Mouse (Mus musculus): ENCODE measurements around the gene Il25. TPM values are rescaled to one million over a fixed set of nuclear protein-coding genes. Genes with fewer than 3 reads are reported as not detected.

Gene Il25
- polyA plus RNA-seq, 1 experiment from 2014 or later: 1.6 TPM

GRCm38 (mm10) chr14:54912109-54912850 lies 20.2 kb upstream of the Il25 start:
- Histone ChIP-seq H3K4me2 (peak overlapping the region; percentile 96), H3K9me3 (no peaks in the 10 kb centered on the region), H3K4me3 (peak overlapping the region; percentile 87), H3K9ac (peak overlapping the region; percentile 99), H3K27me3 (no peaks in the 10 kb centered on the region), H3K4me1 (replicated peaks) (peaks cover 60% of the 10 kb centered on the region), H3K36me3 (peaks cover 44% of the 10 kb centered on the region), H3K27ac (replicated peaks) (peak overlapping the region; percentile 94)
- peak; percentile 79 for ATAC-seq (ENCODE audit: low read depth)
- WGBS: 3% methylated on average over 62 of the region's 69 CpGs

GRCm38 (mm10) chr14:54912886-54913285 lies 19.6 kb upstream of the Il25 start, which contains the start of gene Slc22a17:
Slc22a17 (minus strand) TSS chr14:54913132.
- H3K27ac ChIP-seq (replicated peaks): peak within 1 kb of the TSS; percentile 94
- H3K4me2 ChIP-seq: peak within 1 kb of the TSS; percentile 96
- WGBS: 0% methylated on average over 27 of the region's 28 CpGs
- peak; percentile 96 for ATAC-seq (ENCODE audit: low read depth)
- no peaks in the 10 kb centered on the region for H3K9me3 ChIP-seq
- H3K4me3 ChIP-seq: peak within 1 kb of the TSS; percentile 87
- H3K27me3 ChIP-seq: no peaks in the 10 kb centered on the region
- peak within 1 kb of the TSS; percentile 99 for H3K9ac ChIP-seq
- H3K4me1 ChIP-seq (replicated peaks): peaks cover 54% of the 10 kb centered on the region
- peaks cover 43% of the 10 kb centered on the region for H3K36me3 ChIP-seq

- Histone ChIP-seq H3K4me3 (peak overlapping the region; percentile 87), H3K4me2 (peak overlapping the region; percentile 96), H3K4me1 (replicated peaks) (peaks cover 49% of the 10 kb centered on the region), H3K27ac (replicated peaks) (peak overlapping the region; percentile 94), H3K36me3 (peaks cover 39% of the 10 kb centered on the region), H3K9ac (peak overlapping the region; percentile 99), H3K9me3 (no peaks in the 10 kb centered on the region), H3K27me3 (no peaks in the 10 kb centered on the region)
- WGBS: 16% methylated on average over 10 of the region's 10 CpGs
- peak; percentile 12; the same call in 1 of the 2 replicates for ATAC-seq (ENCODE audit: low read depth)
These were observed 19.2 kb upstream of the Il25 start for GRCm38 (mm10) chr14:54913343-54913742.

- ATAC-seq (ENCODE audit: low read depth): no peak
- Histone ChIP-seq H3K9ac (no peak overlapping the region), H3K4me2 (no peak overlapping the region), H3K4me3 (no peak overlapping the region), H3K36me3 (peaks cover 53% of the 10 kb centered on the region), H3K27me3 (no peaks in the 10 kb centered on the region), H3K4me1 (replicated peaks) (peaks cover 17% of the 10 kb centered on the region), H3K27ac (replicated peaks) (no peak overlapping the region), H3K9me3 (peaks cover 12% of the 10 kb centered on the region; the same call in 1 of the 2 replicates)
- WGBS: 93% methylated on average over 16 of the region's 16 CpGs
These were observed 12.3 kb upstream of the Il25 start for GRCm38 (mm10) chr14:54920076-54920685.

- peak overlapping the region; percentile 95 for H3K27ac ChIP-seq (replicated peaks)
- H3K4me1 ChIP-seq (replicated peaks): peaks cover 39% of the 10 kb centered on the region
- H3K36me3 ChIP-seq: peaks cover 24% of the 10 kb centered on the region
- H3K4me2 ChIP-seq: peak overlapping the region; percentile 94
- peak; percentile 29 for ATAC-seq (ENCODE audit: low read depth)
- peak overlapping the region; percentile 87 for H3K9ac ChIP-seq
- 11% methylated on average over 7 of the region's 7 CpGs for WGBS
- H3K9me3 ChIP-seq: peaks cover 12% of the 10 kb centered on the region; the same call in 1 of the 2 replicates
- H3K27me3 ChIP-seq: peaks cover 3% of the 10 kb centered on the region
- H3K4me3 ChIP-seq: peak overlapping the region; percentile 56
These were observed 7.7 kb upstream of the Il25 start for GRCm38 (mm10) chr14:54924641-54925348.

- ATAC-seq (ENCODE audit: low read depth): peak; percentile 67
- Histone ChIP-seq H3K4me2 (peak within 1 kb of the TSS; percentile 94), H3K4me1 (replicated peaks) (peaks cover 47% of the 10 kb centered on the region), H3K36me3 (peaks cover 16% of the 10 kb centered on the region), H3K27me3 (peaks cover 3% of the 10 kb centered on the region), H3K4me3 (peak within 1 kb of the TSS; percentile 56), H3K27ac (replicated peaks) (peak within 1 kb of the TSS; percentile 95), H3K9me3 (peaks cover 10% of the 10 kb centered on the region; the same call in 1 of the 2 replicates), H3K9ac (peak within 1 kb of the TSS; percentile 87)
- WGBS: 2% methylated on average over 49 of the region's 57 CpGs
These were observed 6.8 kb upstream of the Il25 start, which contains the start of gene Efs for GRCm38 (mm10) chr14:54925349-54926342. Efs (minus strand) TSS chr14:54926126.

GRCm38 (mm10) chr14:54926401-54927158 lies 5.9 kb upstream of the Il25 start:
- H3K4me1 ChIP-seq (replicated peaks): peaks cover 48% of the 10 kb centered on the region
- peak; percentile 70 for ATAC-seq (ENCODE audit: low read depth)
- H3K9ac ChIP-seq: peak overlapping the region; percentile 87
- 0 out of 2 replicates have a peak, but pooled peaks cover 1% of the 10 kb centered on the region for H3K9me3 ChIP-seq
- H3K27me3 ChIP-seq: peaks cover 3% of the 10 kb centered on the region
- under 1% methylated on average over 51 of the region's 58 CpGs for WGBS
- H3K4me3 ChIP-seq: peak overlapping the region; percentile 56
- H3K4me2 ChIP-seq: peak overlapping the region; percentile 94
- 0 out of 2 replicates have a peak, but pooled peaks cover 7% of the 10 kb centered on the region for H3K36me3 ChIP-seq
- peak overlapping the region; percentile 95 for H3K27ac ChIP-seq (replicated peaks)

- H3K27me3 ChIP-seq: peaks cover 3% of the 10 kb centered on the region
- WGBS: 12% methylated on average over 7 of the region's 7 CpGs
- H3K27ac ChIP-seq (replicated peaks): peak overlapping the region; percentile 95
- H3K9ac ChIP-seq: peak overlapping the region; percentile 87
- no peaks in the 10 kb centered on the region for H3K9me3 ChIP-seq
- H3K4me1 ChIP-seq (replicated peaks): peaks cover 48% of the 10 kb centered on the region
- H3K4me3 ChIP-seq: peak overlapping the region; percentile 56
- no peak for ATAC-seq (ENCODE audit: low read depth)
- H3K36me3 ChIP-seq: no peaks in the 10 kb centered on the region
- H3K4me2 ChIP-seq: peak overlapping the region; percentile 94
These were observed 5.2 kb upstream of the Il25 start for GRCm38 (mm10) chr14:54927296-54927695.

- peaks cover 3% of the 10 kb centered on the region for H3K27me3 ChIP-seq
- no peak overlapping the region for H3K27ac ChIP-seq (replicated peaks)
- H3K36me3 ChIP-seq: no peaks in the 10 kb centered on the region
- WGBS: 73% methylated on average over 5 of the region's 5 CpGs
- H3K9me3 ChIP-seq: no peaks in the 10 kb centered on the region
- no peak overlapping the region for H3K4me3 ChIP-seq
- no peak overlapping the region for H3K4me2 ChIP-seq
- no peak overlapping the region for H3K9ac ChIP-seq
- no peak for ATAC-seq (ENCODE audit: low read depth)
- peaks cover 43% of the 10 kb centered on the region for H3K4me1 ChIP-seq (replicated peaks)
These were observed 2.7 kb upstream of the Il25 start for GRCm38 (mm10) chr14:54929801-54930200.

GRCm38 (mm10) chr14:54930431-54930830 lies 2.1 kb upstream of the Il25 start:
- Histone ChIP-seq H3K27ac (replicated peaks) (no peak overlapping the region), H3K9ac (no peak overlapping the region), H3K9me3 (no peaks in the 10 kb centered on the region), H3K4me1 (replicated peaks) (peaks cover 39% of the 10 kb centered on the region), H3K36me3 (no peaks in the 10 kb centered on the region), H3K4me3 (no peak overlapping the region), H3K27me3 (peaks cover 3% of the 10 kb centered on the region), H3K4me2 (no peak overlapping the region)
- WGBS: 14% methylated on average over 2 of the region's 2 CpGs
- no peak for ATAC-seq (ENCODE audit: low read depth)
